Comparison of ENCODE assay signal across 28 mouse cellular contexts in the genomic region with DNA sequence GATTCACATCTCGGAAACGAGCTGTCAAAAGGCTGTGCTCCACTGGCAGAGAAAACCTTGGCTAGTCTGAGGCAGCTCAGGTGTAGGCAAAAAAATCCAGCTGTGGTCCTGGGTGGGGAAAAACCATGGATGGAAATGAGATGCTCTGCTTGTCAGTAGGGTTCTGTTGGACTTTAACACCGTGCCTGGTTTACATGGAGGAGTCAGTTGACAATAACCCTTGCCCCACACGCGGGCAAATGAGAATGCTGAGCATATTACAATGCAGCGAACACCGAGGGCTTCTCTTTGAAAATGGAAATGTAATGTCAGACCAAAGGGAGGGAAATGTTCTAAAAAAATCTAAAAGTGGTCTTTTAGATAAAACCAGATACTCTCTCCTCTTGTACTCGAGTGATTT.
DNase-seq lines count a peak whose midpoint lies in the region; ATAC-seq and TF ChIP-seq lines count a peak whose summit lies in the region.
"Had no signal": no experiment of that assay in that cellular context is flagged by ENCODE, and none has a peak within 500 bp of the region (broad histone marks: within the 10 kb centered on the region; RNA-seq: fewer than 3 reads in every experiment).

No protein-coding gene starts in this region.

- no peak overlapping the region for H3K27ac ChIP-seq in heart, embryonic 12.5 days (ENCODE audit: poor library complexity, severe bottlenecking)
- H3K27ac ChIP-seq in heart, embryonic 10.5 days = no peak overlapping the region
- no peak overlapping the region for H3K27ac ChIP-seq in kidney, adult 2 months (ENCODE audit: insufficient read depth, low read depth, low read length)
- no peak overlapping the region for H3K27ac ChIP-seq in kidney, embryonic 14.5 days (ENCODE audit: low read depth, low read length)
- H3K27ac ChIP-seq in midbrain, embryonic 10.5 days (replicated peaks) = no peak overlapping the region
- H3K27ac ChIP-seq: embryonic facial prominence, embryonic 13.5 days; forebrain, embryonic 10.5 days; forebrain, embryonic 15.5 days; heart, adult 2 months; heart, embryonic 15.5 days; hindbrain, embryonic 12.5 days; hindbrain, postnatal 0 days; layer of hippocampus, adult 2 months; left cerebral cortex, adult 2 months; limb, embryonic 12.5 days; liver, embryonic 15.5 days; midbrain, embryonic 15.5 days; neural tube, embryonic 15.5 days had no signal

- no peak for ATAC-seq in heart, embryonic 12.5 days (ENCODE audit: insufficient number of reproducible peaks, low FRiP score)
- ATAC-seq in kidney, embryonic 14.5 days (ENCODE audit: low FRiP score, low TSS enrichment) = no peak
- ATAC-seq: forebrain, embryonic 15.5 days; hindbrain, postnatal 0 days; midbrain, embryonic 15.5 days had no signal

- no peaks in the 10 kb centered on the region for H3K36me3 ChIP-seq in heart, embryonic 12.5 days
- no peaks in the 10 kb centered on the region for H3K36me3 ChIP-seq in heart, embryonic 10.5 days
- H3K36me3 ChIP-seq in kidney, adult 2 months (ENCODE audit: control insufficient read depth, insufficient read depth, low read length) = no peaks in the 10 kb centered on the region
- H3K36me3 ChIP-seq in kidney, embryonic 14.5 days (ENCODE audit: control insufficient read depth, insufficient read depth, low read length) = no peaks in the 10 kb centered on the region
- no peaks in the 10 kb centered on the region for H3K36me3 ChIP-seq in midbrain, embryonic 10.5 days
- H3K36me3 ChIP-seq: embryonic facial prominence, embryonic 13.5 days; forebrain, embryonic 10.5 days; forebrain, embryonic 15.5 days; heart, embryonic 15.5 days; hindbrain, embryonic 12.5 days; limb, embryonic 12.5 days; liver, embryonic 15.5 days; midbrain, embryonic 15.5 days; neural tube, embryonic 15.5 days had no signal

- no peak for DNase-seq in heart, embryonic 10.5 days (ENCODE audit: low spot score)
- peak; percentile 64 for DNase-seq in kidney, adult 2 months
- peak; percentile 7 for DNase-seq in kidney, postnatal 14 days
- no peak for DNase-seq in midbrain, embryonic 10.5 days (ENCODE audit: low spot score)
- DNase-seq in frontal cortex, postnatal 36 days (ENCODE audit: low spot score in 2 of 2) = no peak
- DNase-seq: adrenal gland, postnatal 25 days; cerebellum, adult 11-12 months; cerebellum, adult 9-11 months; heart, adult 2 months; lung, postnatal 14 days; retina, postnatal 1 day; right cerebral cortex, postnatal 14 days; thymus, postnatal 36 days had no signal

- 46% methylated on average over 8 of the region's 8 CpGs for WGBS in heart, embryonic 12.5 days
- 55% methylated on average over 8 of the region's 8 CpGs for WGBS in heart, embryonic 10.5 days
- 36% methylated on average over 8 of the region's 8 CpGs for WGBS in kidney, adult 2 months
- WGBS in kidney, embryonic 14.5 days = 54% methylated on average over 8 of the region's 8 CpGs
- 78% methylated on average over 8 of the region's 8 CpGs for WGBS in midbrain, embryonic 10.5 days

- H3K9ac ChIP-seq in heart, embryonic 12.5 days = no peak overlapping the region
- no peak overlapping the region for H3K9ac ChIP-seq in kidney, embryonic 14.5 days (ENCODE audit: low read depth, low read length)
- H3K9ac ChIP-seq: embryonic facial prominence, embryonic 13.5 days; forebrain, embryonic 15.5 days; heart, embryonic 15.5 days; hindbrain, embryonic 12.5 days; limb, embryonic 12.5 days; liver, embryonic 15.5 days; lung, embryonic 14.5 days; midbrain, embryonic 15.5 days; neural tube, embryonic 15.5 days had no signal

- H3K4me1 ChIP-seq in heart, embryonic 12.5 days (replicated peaks) = peaks cover 10% of the 10 kb centered on the region
- H3K4me1 ChIP-seq in heart, embryonic 10.5 days = peaks cover 10% of the 10 kb centered on the region
- no peaks in the 10 kb centered on the region; the same call in 1 of the 2 replicates for H3K4me1 ChIP-seq in kidney, adult 2 months (ENCODE audit: control insufficient read depth, insufficient read depth, low read length)
- H3K4me1 ChIP-seq in kidney, embryonic 14.5 days (ENCODE audit: control insufficient read depth, insufficient read depth, low read length) = no peaks in the 10 kb centered on the region
- H3K4me1 ChIP-seq in midbrain, embryonic 10.5 days = peaks cover 3% of the 10 kb centered on the region; the same call in 1 of the 2 replicates
- H3K4me1 ChIP-seq: embryonic facial prominence, embryonic 13.5 days; heart, embryonic 15.5 days; limb, embryonic 12.5 days; liver, embryonic 15.5 days had no signal

- no peak overlapping the region for H3K4me3 ChIP-seq in heart, embryonic 12.5 days
- no peak overlapping the region; the same call in 1 of the 2 replicates for H3K4me3 ChIP-seq in heart, embryonic 10.5 days
- no peak overlapping the region for H3K4me3 ChIP-seq in kidney, adult 2 months (ENCODE audit: insufficient read depth, low read depth, low read length)
- H3K4me3 ChIP-seq in kidney, embryonic 14.5 days (ENCODE audit: low read length) = no peak overlapping the region
- H3K4me3 ChIP-seq in midbrain, embryonic 10.5 days = no peak overlapping the region
- H3K4me3 ChIP-seq: embryonic facial prominence, embryonic 13.5 days; forebrain, embryonic 10.5 days; forebrain, embryonic 15.5 days; heart, adult 2 months; heart, embryonic 15.5 days; hindbrain, embryonic 12.5 days; layer of hippocampus, adult 2 months; left cerebral cortex, adult 2 months; limb, embryonic 12.5 days; liver, embryonic 15.5 days; midbrain, embryonic 15.5 days; neural tube, embryonic 15.5 days had no signal

- TF ChIP-seq CTCF in kidney, adult 2 months (conservative IDR thresholded peaks at IDR 0.05; ENCODE audit: insufficient read depth, insufficient read length, low read depth, low read length) = no peak

- TF ChIP-seq POLR2A in kidney, adult 2 months (IDR thresholded peaks at IDR 0.05; ENCODE audit: low read depth, low read length) = no peak

- 0 out of 2 replicates have a peak overlapping the region, but pooled peaks have one; percentile 18 for H3K4me2 ChIP-seq in heart, embryonic 12.5 days
- H3K4me2 ChIP-seq in kidney, embryonic 14.5 days (replicated peaks; ENCODE audit: low read depth, low read length) = no peak overlapping the region
- H3K4me2 ChIP-seq: embryonic facial prominence, embryonic 13.5 days; forebrain, embryonic 15.5 days; heart, embryonic 15.5 days; hindbrain, embryonic 12.5 days; limb, embryonic 12.5 days; liver, embryonic 15.5 days; lung, embryonic 14.5 days; midbrain, embryonic 15.5 days; neural tube, embryonic 15.5 days had no signal

- H3K27me3 ChIP-seq in heart, embryonic 12.5 days (replicated peaks) = no peaks in the 10 kb centered on the region
- H3K27me3 ChIP-seq in heart, embryonic 10.5 days (ENCODE audit: insufficient read depth, poor library complexity, severe bottlenecking) = no peaks in the 10 kb centered on the region
- no peaks in the 10 kb centered on the region for H3K27me3 ChIP-seq in kidney, adult 2 months (replicated peaks; ENCODE audit: control insufficient read depth, insufficient read depth, low read length)
- no peaks in the 10 kb centered on the region for H3K27me3 ChIP-seq in kidney, embryonic 14.5 days (ENCODE audit: control insufficient read depth, insufficient read depth, low read length)
- no peaks in the 10 kb centered on the region for H3K27me3 ChIP-seq in midbrain, embryonic 10.5 days (ENCODE audit: low read depth, poor library complexity, severe bottlenecking)
- H3K27me3 ChIP-seq: embryonic facial prominence, embryonic 13.5 days; heart, embryonic 15.5 days; hindbrain, embryonic 12.5 days; limb, embryonic 12.5 days; liver, embryonic 15.5 days; midbrain, embryonic 15.5 days; neural tube, embryonic 15.5 days had no signal

- H3K9me3 ChIP-seq in heart, embryonic 12.5 days (replicated peaks) = no peaks in the 10 kb centered on the region
- no peaks in the 10 kb centered on the region for H3K9me3 ChIP-seq in heart, embryonic 10.5 days
- H3K9me3 ChIP-seq in kidney, embryonic 14.5 days (ENCODE audit: control insufficient read depth, low read length) = no peaks in the 10 kb centered on the region
- no peaks in the 10 kb centered on the region for H3K9me3 ChIP-seq in midbrain, embryonic 10.5 days (replicated peaks)
- H3K9me3 ChIP-seq: embryonic facial prominence, embryonic 13.5 days; forebrain, embryonic 10.5 days; forebrain, embryonic 15.5 days; heart, embryonic 15.5 days; hindbrain, embryonic 12.5 days; limb, embryonic 12.5 days; liver, embryonic 15.5 days; midbrain, embryonic 15.5 days; neural tube, embryonic 15.5 days had no signal

Comparison
In these comparisons a context has a peak if more than half of its experiments do, and no peak if none do; other contexts are left out.
1. DNase-seq: peak in kidney, adult 2 months (single experiment) and kidney, postnatal 14 days (single experiment); none in heart, embryonic 10.5 days (single experiment), midbrain, embryonic 10.5 days (single experiment) and frontal cortex, postnatal 36 days (0 of 2).